Mouse (Mus musculus) layer of hippocampus, postnatal 25 days (tissue): ENCODE measurements at regions not wholly inside any gene's neighbourhood (a gene's known extent, or its start where the extent isn't known, plus 50 kb on each side); places are given as distances from the start of the nearest gene placed in this dataset.

Experiments used
- DNase-seq, 2 experiments: peaks; one replicate each; pipeline ENCODE4 v3.0.0; 2022; ENCODE audit warnings: mixed read lengths in 2 of 2, low spot score in 1 of 2; ENCODE audit errors: extremely low spot score in 1 of 2

GRCm38 (mm10) chr9:23911851-23912250 lies 185.9 kb upstream of the Npsr1 start:
- no peak for DNase-seq

- DNase-seq = no peak
Observed at GRCm38 (mm10) chr9:23917345-23917744, 180.5 kb upstream of the Npsr1 start.

GRCm38 (mm10) chr9:23919191-23919904 lies 178.4 kb upstream of the Npsr1 start:
- DNase-seq = peak in 1 of 2 experiments; percentile 8

GRCm38 (mm10) chr9:23932185-23932584 lies 165.6 kb upstream of the Npsr1 start:
- no peak for DNase-seq

- DNase-seq = no peak
Observed at GRCm38 (mm10) chr9:23934282-23934681, 163.5 kb upstream of the Npsr1 start.

- DNase-seq = no peak
Observed at GRCm38 (mm10) chr9:23952543-23952942, 145.3 kb upstream of the Npsr1 start.

- DNase-seq = no peak
Observed at GRCm38 (mm10) chr9:23956593-23956992, 141.2 kb upstream of the Npsr1 start.

- no peak for DNase-seq
Observed at GRCm38 (mm10) chr9:23969736-23970135, 128.1 kb upstream of the Npsr1 start.

GRCm38 (mm10) chr9:23973206-23973605 lies 124.6 kb upstream of the Npsr1 start:
- DNase-seq = no peak

- DNase-seq = no peak
Observed at GRCm38 (mm10) chr9:23977574-23977973, 120.2 kb upstream of the Npsr1 start.

- no peak for DNase-seq
Observed at GRCm38 (mm10) chr9:24006353-24006752, 91.4 kb upstream of the Npsr1 start.

- DNase-seq = no peak
Observed at GRCm38 (mm10) chr9:24038274-24038673, 59.5 kb upstream of the Npsr1 start.
